Mouse (Mus musculus) embryonic facial prominence, embryonic 10.5 days (tissue): ENCODE data around the gene Katnal1. TPM values are rescaled to one million over a fixed set of nuclear protein-coding genes. Genes with fewer than 3 reads are reported as not detected.

ENCODE experiments used
- DNase-seq: peaks from one replicate; pipeline ENCODE4 v3.0.0-alpha.2; 2017; ENCODE audit warnings: low spot score
- H3K27ac ChIP-seq: fragments of 300-500 bp; sonication (generic); replicated peaks from 2 replicates; pipeline ENCODE4 v1.5.1; 2016; ENCODE audit warnings: mild to moderate bottlenecking
- H3K27me3 ChIP-seq: fragments of 300-500 bp; sonication (generic); replicated peaks from 2 replicates; pipeline ENCODE4 v1.6.1; 2016; ENCODE audit warnings: low read depth, mild to moderate bottlenecking; ENCODE audit not compliant: poor library complexity, severe bottlenecking
- H3K36me3 ChIP-seq: fragments of 300-500 bp; sonication (generic); replicated peaks from 2 replicates; pipeline ENCODE4 v1.6.1; 2016; ENCODE audit warnings: mild to moderate bottlenecking, moderate library complexity
- H3K4me1 ChIP-seq: fragments of 300-500 bp; sonication (generic); 2 replicates; pipeline ENCODE4 v1.6.1; 2016
- H3K4me3 ChIP-seq: fragments of 300-500 bp; sonication (generic); 2 replicates; pipeline ENCODE4 v1.5.1; 2016; ENCODE audit warnings: mild to moderate bottlenecking, moderate library complexity
- H3K9me3 ChIP-seq: fragments of 300-500 bp; sonication (generic); 2 replicates; pipeline ENCODE4 v1.6.1; 2016; ENCODE audit warnings: mild to moderate bottlenecking
- WGBS: fragments of 180-500 bp; shearing (Covaris S2); methylation state at CpG from one replicate; pipeline ENCODE4 v1.1.7; 2016; 5-methylcytosine and 5-hydroxymethylcytosine counted together
- polyA plus RNA-seq: library from polyadenylated mRNA; unstranded; fragments of >200 nt; fragmentation: Nextera tagmentation; extraction: Ambion mirVana; gene quantifications from 2 replicates; pipeline ENCODE4 v1.2.1, GENCODE M21; 2016

The Katnal1 gene
- polyA plus RNA-seq, 1 experiment from 2014 or later, result 20.2 TPM

GRCm38 (mm10) chr5:148862136-148862535 lies 67.0 kb downstream of the Katnal1 start:
- H3K27me3 ChIP-seq, result no peaks in the 10 kb centered on the region
- no peak overlapping the region for H3K4me3 ChIP-seq
- H3K27ac ChIP-seq, result no peak overlapping the region
- H3K4me1 ChIP-seq, result peaks cover 36% of the 10 kb centered on the region
- no peaks in the 10 kb centered on the region for H3K36me3 ChIP-seq
- 79% methylated on average over 8 of the region's 8 CpGs for WGBS
- no peaks in the 10 kb centered on the region for H3K9me3 ChIP-seq
- DNase-seq, result no peak

- H3K27ac ChIP-seq, result no peak overlapping the region
- no peaks in the 10 kb centered on the region for H3K36me3 ChIP-seq
- H3K4me1 ChIP-seq, result peaks cover 35% of the 10 kb centered on the region
- H3K27me3 ChIP-seq, result no peaks in the 10 kb centered on the region
- WGBS, result 85% methylated on average over 3 of the region's 3 CpGs
- no peak for DNase-seq
- H3K4me3 ChIP-seq, result no peak overlapping the region
- no peaks in the 10 kb centered on the region for H3K9me3 ChIP-seq
Observed at GRCm38 (mm10) chr5:148857522-148857921, 71.6 kb downstream of the Katnal1 start.

GRCm38 (mm10) chr5:148855047-148855446 lies 74.1 kb downstream of the Katnal1 start:
- Histone ChIP-seq H3K4me1 (peaks cover 23% of the 10 kb centered on the region), H3K27ac (no peak overlapping the region)

GRCm38 (mm10) chr5:148854166-148854565 lies 75.0 kb downstream of the Katnal1 start:
- 37% methylated on average over 5 of the region's 5 CpGs for WGBS
- no peaks in the 10 kb centered on the region for H3K27me3 ChIP-seq
- H3K4me1 ChIP-seq, result peaks cover 14% of the 10 kb centered on the region
- peak; percentile 38 for DNase-seq
- no peak overlapping the region for H3K27ac ChIP-seq
- H3K9me3 ChIP-seq, result no peaks in the 10 kb centered on the region
- H3K36me3 ChIP-seq, result no peaks in the 10 kb centered on the region
- no peak overlapping the region for H3K4me3 ChIP-seq

More at GRCm38 (mm10) chr5:148855047-148855446, 74.1 kb downstream of the Katnal1 start:
- Histone ChIP-seq H3K4me3 (no peak overlapping the region), H3K27me3 (no peaks in the 10 kb centered on the region), H3K9me3 (no peaks in the 10 kb centered on the region), H3K36me3 (no peaks in the 10 kb centered on the region)
- DNase-seq, result no peak
- 87% methylated on average over 8 of the region's 8 CpGs for WGBS

GRCm38 (mm10) chr5:148849516-148849915 lies 79.6 kb downstream of the Katnal1 start:
- H3K27me3 ChIP-seq, result no peaks in the 10 kb centered on the region
- H3K36me3 ChIP-seq, result no peaks in the 10 kb centered on the region
- peaks cover 12% of the 10 kb centered on the region for H3K4me1 ChIP-seq
- H3K4me3 ChIP-seq, result no peak overlapping the region
- DNase-seq, result no peak
- H3K9me3 ChIP-seq, result no peaks in the 10 kb centered on the region
- H3K27ac ChIP-seq, result no peak overlapping the region
- WGBS, result 88% methylated on average over 6 of the region's 6 CpGs

- Histone ChIP-seq H3K36me3 (no peaks in the 10 kb centered on the region), H3K4me3 (no peak overlapping the region), H3K9me3 (no peaks in the 10 kb centered on the region), H3K27me3 (no peaks in the 10 kb centered on the region), H3K27ac (no peak overlapping the region), H3K4me1 (no peaks in the 10 kb centered on the region)
- DNase-seq, result no peak
- 94% methylated on average over 5 of the region's 5 CpGs for WGBS
Observed at GRCm38 (mm10) chr5:148847032-148847431, 82.1 kb downstream of the Katnal1 start.

GRCm38 (mm10) chr5:148837069-148837468 lies 92.1 kb downstream of the Katnal1 start:
- H3K36me3 ChIP-seq, result no peaks in the 10 kb centered on the region
- H3K4me3 ChIP-seq, result no peak overlapping the region
- no peaks in the 10 kb centered on the region for H3K9me3 ChIP-seq
- peaks cover 28% of the 10 kb centered on the region for H3K27me3 ChIP-seq
- H3K4me1 ChIP-seq, result peaks cover 5% of the 10 kb centered on the region; the same call in 1 of the 2 replicates
- no peak overlapping the region for H3K27ac ChIP-seq
- DNase-seq, result peak; percentile 43
- WGBS, result 40% methylated on average over 8 of the region's 8 CpGs

- H3K4me1 ChIP-seq, result peaks cover 14% of the 10 kb centered on the region
- no peaks in the 10 kb centered on the region for H3K36me3 ChIP-seq
- peak overlapping the region; percentile 54; the same call in 1 of the 2 replicates for H3K27ac ChIP-seq
- peak; percentile 86 for DNase-seq
- no peaks in the 10 kb centered on the region for H3K9me3 ChIP-seq
- 5% methylated on average over 23 of the region's 23 CpGs for WGBS
- peaks cover 54% of the 10 kb centered on the region for H3K27me3 ChIP-seq
- peak overlapping the region; percentile 48 for H3K4me3 ChIP-seq
Observed at GRCm38 (mm10) chr5:148831596-148832257, 97.4 kb downstream of the Katnal1 start.

- Histone ChIP-seq H3K4me1 (peaks cover 14% of the 10 kb centered on the region), H3K4me3 (peak overlapping the region; percentile 48), H3K27me3 (peaks cover 54% of the 10 kb centered on the region), H3K9me3 (no peaks in the 10 kb centered on the region), H3K36me3 (no peaks in the 10 kb centered on the region), H3K27ac (peak overlapping the region; percentile 54)
- peak; percentile 38 for DNase-seq
- 4% methylated on average over 9 of the region's 9 CpGs for WGBS
Observed at GRCm38 (mm10) chr5:148831141-148831547, 98.0 kb downstream of the Katnal1 start.

- H3K4me3 ChIP-seq, result no peak overlapping the region
- H3K4me1 ChIP-seq, result peaks cover 13% of the 10 kb centered on the region
- peaks cover 35% of the 10 kb centered on the region for H3K27me3 ChIP-seq
- WGBS, result 83% methylated on average over 7 of the region's 7 CpGs
- no peak for DNase-seq
- H3K27ac ChIP-seq, result no peak overlapping the region
- H3K36me3 ChIP-seq, result no peaks in the 10 kb centered on the region
- H3K9me3 ChIP-seq, result no peaks in the 10 kb centered on the region
Observed at GRCm38 (mm10) chr5:148825732-148826131, 103.4 kb downstream of the Katnal1 start.

GRCm38 (mm10) chr5:148822772-148823171 lies 106.3 kb downstream of the Katnal1 start:
- no peak overlapping the region for H3K4me3 ChIP-seq
- DNase-seq, result no peak
- H3K27me3 ChIP-seq, result peaks cover 35% of the 10 kb centered on the region
- H3K4me1 ChIP-seq, result peaks cover 28% of the 10 kb centered on the region
- H3K27ac ChIP-seq, result no peak overlapping the region
- no peaks in the 10 kb centered on the region for H3K9me3 ChIP-seq
- 89% methylated on average over 13 of the region's 13 CpGs for WGBS
- no peaks in the 10 kb centered on the region for H3K36me3 ChIP-seq
